Mouse (Mus musculus): Measurements from ENCODE around the gene Spata32. TPM values are rescaled to one million over a fixed set of nuclear protein-coding genes. Genes with fewer than 3 reads are reported as not detected.

Spata32 gene
- polyA plus RNA-seq, 1 experiment = not detected

DNA sequence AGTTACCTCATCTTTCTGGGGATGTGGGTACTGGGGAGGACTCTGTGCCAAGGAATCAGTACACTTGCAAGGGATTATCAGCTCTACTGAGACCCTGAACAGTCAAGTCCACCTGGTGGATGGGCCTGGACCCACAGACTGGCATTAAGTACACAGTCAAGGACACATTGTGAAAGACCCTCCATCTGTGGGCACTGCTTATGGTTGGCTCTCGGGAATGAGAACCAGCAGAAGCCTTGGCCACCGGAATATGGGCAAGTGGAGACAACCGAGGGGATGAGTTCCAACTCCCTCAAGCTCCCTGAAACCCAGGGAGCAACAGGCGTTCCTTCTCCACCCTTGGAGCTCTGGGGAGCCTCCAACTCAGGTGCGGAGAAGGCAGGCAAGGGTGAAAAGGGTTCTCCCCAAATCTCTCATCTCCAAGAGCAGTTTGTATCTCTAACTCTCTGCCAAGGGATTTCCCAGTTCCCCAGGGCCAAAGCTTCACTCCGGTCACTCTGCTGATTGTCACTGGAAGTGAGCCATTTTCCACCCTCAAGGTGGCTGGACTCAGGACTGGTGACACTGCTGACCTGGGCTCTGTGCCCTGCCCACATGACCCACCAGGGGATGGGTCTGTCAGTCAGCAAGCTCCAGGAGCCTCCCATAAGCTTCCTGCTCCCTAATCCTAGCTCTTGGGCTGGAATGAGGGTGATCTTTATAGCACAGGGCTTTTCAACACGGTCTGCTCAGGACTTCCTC is 43.6 kb upstream of the Spata32 start:
- Histone ChIP-seq H3K4me3 (ENCODE audit: insufficient read depth, low read length) (no peak overlapping the region), H3K4me1 (ENCODE audit: control insufficient read depth, insufficient read depth, low read length) (peaks cover 10% of the 10 kb centered on the region), H3K27ac (ENCODE audit: insufficient read depth, low read length) (no peak overlapping the region)
- TF ChIP-seq POLR2A (IDR thresholded peaks at IDR 0.05; ENCODE audit: low read depth, low read length) = no peak
- TF ChIP-seq CTCF (IDR thresholded peaks at IDR 0.05; ENCODE audit: borderline replicate concordance, insufficient read depth, low read length) = no peak

DNA sequence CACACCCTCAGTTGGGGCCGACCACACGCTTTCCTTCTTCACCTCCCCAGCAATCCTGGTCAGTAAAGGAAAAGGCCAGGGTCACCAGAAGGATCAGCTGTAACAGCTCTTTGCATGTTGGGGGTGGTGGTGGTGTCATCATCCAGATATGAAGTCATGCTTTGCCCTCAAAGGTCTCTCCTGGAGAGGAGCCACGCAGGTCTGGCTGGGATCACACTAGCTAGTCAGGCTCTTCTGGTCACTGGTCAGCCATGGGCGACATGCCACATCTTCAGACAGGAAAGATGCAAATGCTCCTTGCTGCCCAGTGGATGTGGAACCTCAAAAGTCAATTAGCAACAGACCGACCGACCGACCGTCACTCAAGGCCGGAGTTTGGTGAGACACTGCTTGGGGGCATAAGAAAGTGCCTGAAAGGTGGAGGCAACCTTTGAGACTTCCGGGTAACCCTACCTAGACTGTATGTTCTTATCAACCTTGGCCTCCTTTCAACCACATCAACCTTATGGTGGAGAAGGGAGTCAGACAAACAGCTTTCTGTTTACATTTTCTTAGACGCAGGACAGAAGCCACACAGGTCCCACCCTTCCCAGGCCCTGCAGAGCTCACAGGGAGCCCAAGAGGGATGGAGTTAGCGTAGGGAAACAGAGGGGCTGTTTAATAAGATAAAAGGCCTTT is 42.4 kb upstream of the Spata32 start:
- Histone ChIP-seq H3K4me1 (ENCODE audit: control insufficient read depth, insufficient read depth, low read length) (peaks cover 10% of the 10 kb centered on the region), H3K4me3 (ENCODE audit: insufficient read depth, low read length) (no peak overlapping the region), H3K27ac (ENCODE audit: insufficient read depth, low read length) (no peak overlapping the region)
- no peak for TF ChIP-seq CTCF (IDR thresholded peaks at IDR 0.05; ENCODE audit: borderline replicate concordance, insufficient read depth, low read length)
- TF ChIP-seq POLR2A (IDR thresholded peaks at IDR 0.05; ENCODE audit: low read depth, low read length) = no peak

DNA sequence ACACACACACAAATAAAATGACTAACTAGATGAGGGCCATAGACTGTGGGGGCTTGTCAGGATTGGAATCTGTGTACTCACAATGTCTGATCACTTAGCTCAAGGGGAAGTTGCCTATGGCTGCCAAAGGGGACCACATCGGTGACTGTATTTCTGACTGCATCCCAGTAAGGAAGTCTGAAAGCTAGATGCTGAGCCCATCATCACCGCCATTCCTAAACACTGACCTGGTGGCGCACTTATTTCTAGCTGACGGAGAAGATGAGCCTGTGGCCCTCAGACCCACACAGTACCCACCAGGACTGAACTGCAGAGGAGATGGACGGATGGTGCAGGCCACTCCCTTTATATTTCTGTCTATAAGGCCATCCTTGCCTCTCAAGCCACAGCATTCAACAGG is 41.8 kb upstream of the Spata32 start:
- Histone ChIP-seq H3K4me1 (ENCODE audit: control insufficient read depth, insufficient read depth, low read length) (peaks cover 10% of the 10 kb centered on the region), H3K4me3 (ENCODE audit: insufficient read depth, low read length) (no peak overlapping the region), H3K27ac (ENCODE audit: insufficient read depth, low read length) (no peak overlapping the region)
- TF ChIP-seq POLR2A (IDR thresholded peaks at IDR 0.05; ENCODE audit: low read depth, low read length) = no peak
- TF ChIP-seq CTCF (IDR thresholded peaks at IDR 0.05; ENCODE audit: borderline replicate concordance, insufficient read depth, low read length) = no peak

DNA sequence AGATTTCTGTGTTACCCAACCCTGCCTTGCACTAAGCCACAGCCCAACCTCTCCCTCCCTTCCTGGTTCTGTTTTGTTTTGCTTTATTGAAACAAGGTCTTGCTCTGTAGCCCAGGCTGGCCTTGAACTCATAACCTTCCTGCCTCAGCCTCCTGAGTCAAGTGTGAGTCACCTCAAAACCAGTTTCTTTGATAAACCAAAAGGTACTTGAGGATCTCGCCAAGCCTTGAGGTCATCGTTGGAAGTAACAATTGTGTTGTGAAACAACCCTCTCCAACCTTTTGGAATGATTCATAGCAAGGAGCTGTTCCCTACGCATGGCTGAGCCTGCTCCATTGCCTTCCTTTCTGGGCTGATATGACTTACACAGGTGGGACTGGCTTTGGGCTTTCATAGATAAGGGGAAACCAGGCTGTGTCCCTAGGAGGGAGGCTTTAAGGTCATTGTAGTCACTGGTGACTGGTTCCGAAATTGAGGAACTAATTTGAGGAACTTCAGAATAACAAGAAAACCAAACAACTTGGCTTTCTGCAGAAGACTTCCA is 39.8 kb upstream of the Spata32 start:
- TF ChIP-seq CTCF (IDR thresholded peaks at IDR 0.05; ENCODE audit: borderline replicate concordance, insufficient read depth, low read length) (no peak), POLR2A (IDR thresholded peaks at IDR 0.05; ENCODE audit: low read depth, low read length) (no peak)
- Histone ChIP-seq H3K4me3 (ENCODE audit: insufficient read depth, low read length) (no peak overlapping the region), H3K4me1 (ENCODE audit: control insufficient read depth, insufficient read depth, low read length) (no peaks in the 10 kb centered on the region; the same call in none of the 2 replicates), H3K27ac (ENCODE audit: insufficient read depth, low read length) (no peak overlapping the region)

DNA sequence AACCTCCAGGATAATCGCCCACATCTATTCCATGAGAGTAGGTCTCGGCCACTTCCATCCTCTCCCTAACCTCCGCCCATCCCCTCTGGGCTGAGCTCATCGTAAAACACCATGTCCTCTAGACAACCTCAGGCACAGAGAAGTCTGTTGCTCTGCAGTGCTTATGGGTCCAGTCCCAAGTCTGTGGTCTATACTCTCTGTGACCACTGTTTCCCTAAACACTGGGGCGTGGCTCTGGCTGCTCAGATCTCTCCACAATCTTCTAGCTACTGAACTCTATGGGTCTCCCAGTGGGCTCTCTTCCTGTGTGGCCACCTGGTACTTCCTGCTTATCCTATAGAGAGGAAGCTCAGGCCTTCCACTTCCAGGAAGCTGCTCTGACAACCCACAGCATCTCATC is 35.4 kb upstream of the Spata32 start:
- H3K4me1 ChIP-seq (ENCODE audit: control insufficient read depth, insufficient read depth, low read length) = peaks cover 7% of the 10 kb centered on the region
- H3K4me3 ChIP-seq (ENCODE audit: insufficient read depth, low read length) = no peak overlapping the region
- H3K27ac ChIP-seq (ENCODE audit: insufficient read depth, low read length) = no peak overlapping the region
- TF ChIP-seq CTCF (IDR thresholded peaks at IDR 0.05; ENCODE audit: borderline replicate concordance, insufficient read depth, low read length) (no peak), POLR2A (IDR thresholded peaks at IDR 0.05; ENCODE audit: low read depth, low read length) (no peak)

DNA sequence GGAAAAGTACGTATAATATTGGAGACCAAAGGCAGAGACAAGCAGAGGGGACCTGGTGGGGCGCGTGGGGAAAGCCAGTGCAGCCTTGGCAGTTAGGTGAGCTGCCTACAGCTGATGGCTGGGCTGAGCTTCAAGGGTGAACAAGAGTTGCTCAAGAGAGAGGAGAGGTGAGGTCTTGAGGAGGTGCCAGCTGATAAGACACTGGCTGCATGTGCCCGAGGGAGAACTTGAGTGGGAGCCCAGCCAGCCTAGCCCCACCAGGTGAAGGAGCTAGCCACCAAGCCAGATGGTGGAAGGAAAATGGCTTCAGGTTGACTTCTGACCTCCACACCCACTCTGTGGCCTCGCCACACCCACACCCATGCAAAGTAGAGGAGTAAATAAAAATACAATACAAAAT is 34.1 kb upstream of the Spata32 start:
- Histone ChIP-seq H3K27ac (ENCODE audit: insufficient read depth, low read length) (no peak overlapping the region), H3K4me3 (ENCODE audit: insufficient read depth, low read length) (no peak overlapping the region), H3K4me1 (ENCODE audit: control insufficient read depth, insufficient read depth, low read length) (peaks cover 9% of the 10 kb centered on the region)
- TF ChIP-seq POLR2A (IDR thresholded peaks at IDR 0.05; ENCODE audit: low read depth, low read length) = no peak
- TF ChIP-seq CTCF (IDR thresholded peaks at IDR 0.05; ENCODE audit: borderline replicate concordance, insufficient read depth, low read length) = no peak

DNA sequence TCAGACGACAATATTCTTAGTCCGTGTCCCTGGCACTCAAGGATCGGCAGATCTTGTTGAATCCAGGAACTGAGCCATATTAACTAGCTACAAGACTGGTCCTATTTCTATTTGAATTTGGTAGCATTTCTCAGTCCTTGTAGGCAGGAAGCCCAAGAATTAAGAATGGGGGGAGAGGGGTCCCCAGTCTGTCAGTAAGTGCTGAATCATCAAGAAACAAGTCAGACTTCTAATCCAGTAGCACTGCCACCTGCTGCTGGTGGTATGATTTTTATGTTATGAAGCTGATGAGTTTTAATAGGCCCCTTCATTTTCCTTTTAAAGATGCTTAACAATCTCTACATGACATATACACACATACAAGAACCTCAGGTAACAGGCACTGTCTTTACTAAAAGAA is 32.1 kb upstream of the Spata32 start:
- no peak overlapping the region for H3K4me3 ChIP-seq (ENCODE audit: insufficient read depth, low read length)
- peaks cover 20% of the 10 kb centered on the region for H3K4me1 ChIP-seq (ENCODE audit: control insufficient read depth, insufficient read depth, low read length)
- no peak overlapping the region for H3K27ac ChIP-seq (ENCODE audit: insufficient read depth, low read length)
- no peak for TF ChIP-seq POLR2A (IDR thresholded peaks at IDR 0.05; ENCODE audit: low read depth, low read length)
- TF ChIP-seq CTCF (IDR thresholded peaks at IDR 0.05; ENCODE audit: borderline replicate concordance, insufficient read depth, low read length) = no peak

DNA sequence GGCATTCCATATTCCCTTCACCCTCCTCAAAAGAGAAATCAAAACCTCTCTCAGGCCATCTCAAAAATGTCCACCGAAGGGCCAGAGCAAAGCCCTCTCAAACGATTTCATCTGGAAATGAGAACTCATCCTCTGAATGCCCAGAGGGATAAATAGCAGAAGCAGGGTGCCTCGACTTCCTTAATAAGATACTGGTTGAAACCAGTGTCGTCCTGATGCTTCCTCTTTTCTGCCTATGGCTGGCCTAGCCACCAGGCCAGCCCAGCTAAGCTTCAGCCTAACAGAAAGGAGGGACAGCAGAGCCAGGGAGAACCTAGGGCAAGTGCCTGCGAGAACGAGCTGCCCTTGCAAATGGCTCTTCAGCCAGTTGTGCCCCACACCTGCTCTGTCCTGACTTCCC is 31.3 kb upstream of the Spata32 start:
- TF ChIP-seq CTCF (IDR thresholded peaks at IDR 0.05; ENCODE audit: borderline replicate concordance, insufficient read depth, low read length) (no peak), POLR2A (IDR thresholded peaks at IDR 0.05; ENCODE audit: low read depth, low read length) (no peak)
- Histone ChIP-seq H3K4me1 (ENCODE audit: control insufficient read depth, insufficient read depth, low read length) (peaks cover 20% of the 10 kb centered on the region), H3K27ac (ENCODE audit: insufficient read depth, low read length) (peak overlapping the region; percentile 19), H3K4me3 (ENCODE audit: insufficient read depth, low read length) (no peak overlapping the region)

DNA sequence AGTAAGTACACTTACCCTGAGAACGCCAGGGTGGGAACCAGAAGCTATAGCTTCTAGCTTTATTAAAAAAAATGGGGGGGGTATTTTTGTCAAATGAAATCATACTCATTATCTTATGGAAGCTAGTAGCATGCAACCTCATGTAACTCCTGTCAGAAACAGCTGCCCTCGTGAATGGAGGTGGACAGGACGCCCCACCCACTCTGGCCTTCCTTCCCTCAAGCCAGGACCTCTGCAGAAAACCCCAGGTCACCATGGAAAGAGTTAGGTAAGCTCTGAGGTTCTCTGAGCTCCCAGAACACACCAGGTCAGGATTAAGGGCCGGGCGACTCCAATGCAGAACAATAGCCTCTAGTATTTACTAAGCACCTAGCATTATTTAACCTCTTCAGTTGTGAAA is 30.6 kb upstream of the Spata32 start:
- TF ChIP-seq POLR2A (IDR thresholded peaks at IDR 0.05; ENCODE audit: low read depth, low read length) (no peak), CTCF (IDR thresholded peaks at IDR 0.05; ENCODE audit: borderline replicate concordance, insufficient read depth, low read length) (no peak)
- peaks cover 20% of the 10 kb centered on the region for H3K4me1 ChIP-seq (ENCODE audit: control insufficient read depth, insufficient read depth, low read length)
- H3K27ac ChIP-seq (ENCODE audit: insufficient read depth, low read length) = peak overlapping the region; percentile 19; the same call in 1 of the 2 replicates
- no peak overlapping the region for H3K4me3 ChIP-seq (ENCODE audit: insufficient read depth, low read length)

Data from embryonic fibroblast, embryonic 13.5 days (primary cell).